Mouse (Mus musculus) cerebellum, postnatal 25 days (tissue): ENCODE measurements around the gene Slc34a3.
"Not testable (repeated sequence)": the region's sequence is repeated elsewhere in the genome, so short reads cannot be mapped to it uniquely, and the experiment has no call there.

ENCODE experiments used
- DNase-seq, 2 experiments: peaks; one replicate each; pipeline ENCODE4 v3.0.0; 2021; ENCODE audit warnings: mixed read lengths in 2 of 2

The Slc34a3 gene

DNA sequence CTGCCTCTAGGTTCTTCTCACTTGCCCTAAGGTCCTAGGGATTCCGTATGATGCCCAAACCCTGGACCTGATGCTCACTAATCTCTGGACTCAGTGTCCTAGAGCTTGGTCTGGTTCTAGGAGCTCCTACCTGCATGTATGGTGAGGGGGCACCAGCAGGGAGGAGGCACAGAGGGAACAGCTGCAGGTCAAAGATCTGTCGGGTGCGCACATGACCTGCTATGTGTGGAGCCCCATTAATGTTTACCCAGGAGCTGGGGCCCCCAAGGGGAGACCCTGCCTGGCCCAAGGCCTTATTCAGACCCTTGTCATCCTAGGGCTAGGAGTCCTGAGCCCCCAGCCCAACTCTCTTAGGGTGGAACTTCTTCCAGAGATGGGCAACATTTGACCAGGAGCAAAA, at the start of gene Slc34a3:
Slc34a3 (minus strand) TSS at position 315 of the 400 bp plus-strand sequence.
- DNase-seq: peak in 1 of 2 experiments; percentile 2

DNA sequence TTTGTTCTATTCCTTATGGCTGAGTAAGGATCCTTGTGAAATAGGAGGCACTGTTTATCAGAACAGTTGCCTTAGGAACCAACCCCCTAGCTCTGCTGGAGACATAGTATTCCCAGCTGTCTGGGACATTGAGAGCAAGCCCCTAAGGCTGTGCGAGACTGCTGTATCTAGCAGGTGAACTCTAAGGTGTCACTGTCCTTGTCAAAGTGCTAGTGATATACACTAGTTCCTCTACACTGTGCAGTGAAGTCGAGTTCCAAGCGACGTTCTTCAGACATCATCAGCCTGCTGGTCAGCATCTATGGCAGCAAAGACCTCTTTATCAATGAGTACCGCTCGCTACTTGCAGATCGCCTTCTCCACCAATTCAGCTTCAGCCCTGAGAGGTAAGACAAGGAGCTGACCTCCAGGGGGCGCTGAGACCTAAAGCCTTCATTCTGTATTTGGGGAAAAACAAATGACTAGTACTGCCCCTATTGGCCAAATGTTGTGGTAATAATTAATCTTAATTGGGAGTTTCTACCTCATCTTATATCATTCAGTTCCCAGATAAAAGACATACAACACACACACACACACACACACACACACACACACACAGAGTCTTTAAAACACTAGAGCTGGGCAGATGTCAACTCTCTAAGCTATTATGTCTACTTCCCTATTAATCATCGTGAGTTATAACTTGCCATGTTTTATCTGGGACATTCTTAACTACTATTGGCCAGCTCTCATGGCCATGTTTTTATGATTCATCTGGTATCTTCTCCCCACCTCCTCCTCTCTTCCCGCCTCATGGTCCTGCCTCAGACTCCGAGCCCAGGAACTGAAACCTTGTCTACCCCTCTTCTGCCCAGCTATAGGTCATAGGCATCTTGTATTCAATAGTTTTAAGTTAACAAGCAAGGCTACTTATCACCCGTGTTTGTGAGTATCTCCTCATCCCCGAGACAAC, 45.0 kb upstream of the Slc34a3 start:
- peak; percentile 90 to 93 for DNase-seq

DNA sequence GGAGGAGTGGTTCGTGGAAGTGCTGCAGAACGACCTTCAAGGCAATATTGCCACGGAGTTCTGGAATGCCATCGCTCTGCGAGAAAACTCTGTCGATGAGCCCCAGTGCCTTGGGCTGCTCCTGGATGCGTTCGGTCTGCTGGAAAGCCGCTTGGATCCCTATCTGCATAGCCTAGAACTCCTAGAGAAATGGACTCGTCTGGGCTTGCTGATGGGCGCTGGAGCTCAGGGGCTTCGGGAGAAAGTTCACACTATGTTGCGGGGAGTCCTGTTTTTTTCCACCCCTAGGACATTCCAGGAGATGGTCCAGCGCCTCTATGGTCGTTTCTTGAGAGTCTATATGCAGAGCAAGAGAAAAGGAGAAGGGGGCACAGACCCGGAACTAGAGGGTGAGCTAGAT, 38.8 kb upstream of the Slc34a3 start:
- no peak for DNase-seq

DNA sequence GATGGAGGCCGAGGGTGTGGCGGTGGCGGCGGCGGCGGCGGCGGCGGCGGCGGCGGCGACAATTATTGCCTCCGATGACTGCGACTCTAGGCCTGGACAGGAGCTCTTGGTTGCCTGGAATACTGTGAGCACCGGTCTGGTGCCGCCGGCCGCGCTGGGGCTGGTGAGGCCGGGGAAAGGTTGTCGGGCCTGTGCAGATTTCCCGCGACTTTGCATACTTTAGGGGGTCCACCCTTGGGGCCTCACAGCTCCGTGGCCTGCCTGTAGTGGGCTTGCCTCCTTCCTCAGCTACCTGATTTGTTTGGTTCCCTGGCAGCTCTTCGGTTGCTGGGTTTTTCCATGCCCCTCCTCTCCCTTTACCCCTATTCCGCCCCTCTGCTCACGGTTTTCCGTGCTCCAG, 38.4 kb upstream of the Slc34a3 start:
- DNase-seq: no peak

DNA sequence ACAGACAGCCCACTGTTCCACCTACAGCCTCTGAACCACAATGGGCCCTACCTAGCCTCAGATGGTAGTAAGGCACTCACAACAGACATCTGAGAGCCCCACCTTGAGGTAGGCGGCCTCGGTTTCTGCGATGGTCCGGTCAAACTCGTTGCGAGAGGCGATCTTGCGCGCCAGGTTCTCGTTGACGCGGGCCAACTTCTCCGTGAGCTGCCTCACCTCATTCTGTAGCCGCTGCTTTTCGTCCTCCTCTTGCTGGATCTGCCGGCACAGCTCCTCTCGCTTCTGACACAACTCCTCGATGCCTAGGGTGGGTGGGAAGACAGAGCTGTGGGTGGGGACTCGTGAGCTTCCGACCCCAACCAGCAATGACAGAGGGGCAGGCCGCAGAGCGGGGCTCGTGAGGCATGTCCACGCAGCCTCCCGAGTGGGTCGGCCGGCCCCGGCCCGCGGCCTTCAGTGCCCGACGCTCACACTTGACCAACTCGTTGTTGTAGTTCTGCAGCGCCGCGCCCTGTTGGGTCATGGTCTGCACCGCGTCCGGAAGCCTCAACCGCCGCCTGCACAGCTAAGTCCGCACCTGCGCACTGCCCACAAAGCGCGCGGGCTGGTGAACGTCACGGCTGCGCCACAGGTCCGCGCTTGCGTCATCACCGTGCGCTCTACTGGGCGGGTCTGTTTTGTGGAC, 37.8 kb upstream of the Slc34a3 start, which contains the start of the genes Ssna1 and Anapc2:
Ssna1 (minus strand) TSS at position 612 of the 685 bp plus-strand sequence.
Anapc2 (plus strand) TSS at position 652 of the 685 bp plus-strand sequence.
- peak; percentile 99 for DNase-seq

DNA sequence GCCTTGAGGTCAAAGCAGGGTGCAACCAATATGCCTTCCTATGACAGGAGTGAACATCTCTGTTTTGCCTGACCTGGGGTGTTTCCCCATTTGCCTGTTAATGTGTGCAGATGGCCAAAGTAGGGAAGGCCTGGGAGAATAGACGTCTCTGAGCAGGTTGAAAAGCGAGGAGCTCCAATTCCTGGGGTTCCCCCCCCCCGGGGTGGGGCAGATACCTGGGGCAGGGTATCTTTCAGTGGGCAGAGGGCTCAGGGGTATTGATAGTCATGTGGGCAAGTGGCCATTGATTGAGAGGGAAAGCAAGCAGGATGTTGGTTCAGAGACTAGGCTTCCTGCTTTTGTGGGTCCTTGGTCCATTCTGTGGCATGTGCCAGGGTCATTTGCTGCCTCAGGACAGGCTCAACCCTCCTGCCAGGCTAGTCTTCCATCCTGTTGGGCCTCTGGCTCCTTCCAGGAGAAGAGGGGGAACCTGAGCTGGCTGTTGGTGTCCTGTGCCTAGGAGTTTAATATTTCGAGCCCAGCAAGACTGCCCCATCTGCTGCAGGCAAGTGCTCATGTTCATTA, 33.7 kb upstream of the Slc34a3 start:
- peak; percentile 48 to 53 for DNase-seq

DNA sequence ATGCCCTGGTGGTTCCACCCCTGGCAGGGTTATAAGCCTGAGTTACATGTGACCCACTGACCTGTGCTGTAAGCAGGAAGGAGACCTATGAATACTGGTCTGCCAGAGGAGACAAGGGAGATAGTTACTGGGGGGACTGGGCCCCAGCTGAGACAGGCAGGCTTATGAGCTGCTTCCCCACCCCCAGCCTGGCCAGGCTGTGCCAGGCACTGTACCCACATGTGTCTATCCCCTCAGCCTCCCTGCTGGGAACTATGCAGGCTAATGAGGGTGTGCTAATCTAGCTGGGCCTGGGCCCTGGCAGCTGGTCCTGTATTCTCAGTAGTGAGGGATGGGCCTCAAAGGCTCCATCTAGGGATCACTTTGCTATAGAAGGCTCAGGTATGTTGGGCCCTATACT, 33.1 kb upstream of the Slc34a3 start:
- peak in 1 of 2 experiments; percentile 64 for DNase-seq

DNA sequence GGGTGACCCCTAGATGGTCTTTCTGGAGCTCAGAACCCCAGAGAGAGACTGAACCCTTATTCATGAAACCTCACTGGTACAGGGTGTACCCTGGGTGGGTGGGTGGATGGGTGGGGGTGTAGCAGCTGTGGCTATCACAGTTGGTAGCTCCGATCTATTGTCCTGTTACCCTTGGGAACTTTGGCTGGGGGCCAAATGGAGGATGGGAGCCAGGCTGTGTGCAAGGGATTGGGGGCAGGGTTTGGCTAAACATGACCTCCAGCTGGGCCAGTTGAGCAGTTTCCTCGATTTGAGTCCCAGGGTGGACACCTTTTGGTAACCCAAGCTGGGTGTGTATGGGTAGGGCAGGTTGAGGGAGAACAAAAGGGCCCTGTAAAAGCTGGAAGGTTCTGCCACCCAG, 32.6 kb upstream of the Slc34a3 start:
- DNase-seq: peak; percentile 79 to 86

DNA sequence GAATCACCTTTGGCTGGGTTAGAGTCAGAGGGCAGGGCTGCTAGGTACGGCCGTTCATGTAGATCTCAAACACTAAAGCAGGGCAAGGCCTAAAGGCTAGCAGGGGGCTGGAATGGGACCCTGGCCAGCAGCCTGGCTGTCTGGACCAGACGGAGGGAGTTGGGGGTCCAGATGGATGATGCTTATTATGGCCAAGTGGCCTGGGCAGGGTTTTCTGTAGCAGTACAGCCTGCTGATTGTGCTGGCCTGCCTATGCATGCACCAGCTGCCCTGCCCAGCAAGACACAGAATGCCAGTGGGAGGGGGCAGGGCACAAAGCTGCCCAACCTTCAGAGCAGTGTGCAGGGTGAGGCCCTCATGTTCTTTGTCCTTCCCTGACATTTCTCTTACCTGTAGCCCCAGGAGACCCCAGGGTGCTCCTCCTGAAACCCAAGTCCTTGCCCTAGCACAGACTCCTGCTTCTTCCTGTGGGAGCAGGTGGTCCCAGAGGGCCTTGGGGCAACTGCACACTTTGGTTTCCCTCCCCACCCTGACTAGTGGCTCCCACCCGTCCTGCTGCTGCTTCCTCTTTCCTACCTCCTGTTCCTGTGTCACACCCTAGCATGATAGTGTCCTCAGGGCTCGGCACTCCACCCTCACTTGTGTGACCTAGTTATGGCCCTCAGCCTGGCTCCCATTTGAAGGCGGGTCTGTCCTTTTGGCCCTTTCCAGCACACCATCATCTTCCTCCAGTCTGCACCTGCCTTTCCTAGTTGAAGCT, 31.9 kb upstream of the Slc34a3 start:
- peak; percentile 97 to 98 for DNase-seq

DNA sequence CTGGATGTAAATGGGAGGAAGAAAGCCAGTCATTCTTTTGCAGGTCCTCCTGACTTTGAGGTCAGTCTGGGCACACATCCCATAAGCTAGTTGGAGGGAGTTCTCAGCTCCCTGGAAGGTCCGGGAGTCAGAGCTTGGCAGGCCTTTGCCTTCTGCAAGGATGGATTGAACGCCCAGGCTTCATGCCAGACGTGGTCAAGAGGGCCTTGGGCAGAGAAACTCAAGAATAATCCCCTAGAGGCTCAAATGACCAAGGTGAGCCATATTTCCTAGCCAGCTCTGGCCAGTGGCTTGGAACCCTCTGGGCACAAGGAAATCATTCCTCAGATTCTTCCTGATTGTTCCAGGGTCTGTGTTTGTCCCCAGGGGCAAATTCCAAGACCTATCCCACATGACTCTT, 30.7 kb upstream of the Slc34a3 start:
- peak; percentile 87 to 93 for DNase-seq

DNA sequence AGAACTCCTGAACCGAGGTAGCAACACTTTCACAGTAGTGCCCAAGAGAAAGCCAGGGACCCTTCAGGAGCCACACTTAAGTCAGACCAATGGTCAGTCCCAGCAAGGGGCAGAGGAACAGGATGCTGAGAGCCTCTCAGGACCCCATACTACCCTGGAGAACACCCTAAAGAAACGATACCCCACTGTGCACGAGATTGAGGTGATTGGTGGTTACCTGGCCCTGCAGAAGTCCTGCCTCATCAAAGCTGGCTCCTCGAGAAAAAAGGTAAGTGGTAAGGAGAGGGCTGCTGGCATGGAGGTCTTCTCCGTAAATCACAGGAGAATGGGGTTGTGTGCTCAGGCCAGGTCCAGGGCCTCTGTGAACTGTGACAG, 30.1 kb upstream of the Slc34a3 start:
- DNase-seq: peak in 1 of 2 experiments; percentile 44

DNA sequence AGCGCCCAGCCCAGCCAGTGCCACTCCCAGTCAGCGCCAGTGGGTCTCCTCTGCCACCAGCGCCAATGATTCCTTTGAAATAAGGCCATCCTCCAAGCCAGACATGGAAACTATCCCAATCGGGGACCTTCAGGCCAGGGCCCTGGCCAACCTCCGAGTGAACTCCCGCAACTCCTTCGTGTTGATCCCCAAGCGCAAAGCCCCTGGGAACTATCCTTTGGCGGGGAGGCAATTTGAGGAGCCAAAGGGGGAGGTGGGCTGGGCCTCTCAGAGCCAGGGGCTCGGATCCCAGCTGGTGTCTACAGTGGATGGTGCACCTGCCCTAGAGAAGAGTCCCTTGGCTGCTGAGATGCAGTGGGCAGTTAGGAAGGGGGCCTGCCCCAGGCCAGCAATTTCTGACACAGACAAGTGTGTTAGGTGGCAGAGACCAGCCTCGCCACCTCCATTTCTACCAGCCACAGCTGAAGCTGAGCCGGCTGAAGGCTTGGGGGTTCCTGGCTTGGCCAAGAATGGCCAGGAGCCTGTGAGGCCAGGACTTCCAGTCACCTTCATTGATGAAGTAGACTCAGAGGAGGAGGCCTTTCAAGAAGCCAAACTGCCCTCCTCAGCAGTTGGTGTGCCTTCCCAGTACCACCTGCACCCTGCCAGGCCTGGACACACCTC, 29.6 kb upstream of the Slc34a3 start:
- DNase-seq: peak in 1 of 2 experiments; percentile 55

DNA sequence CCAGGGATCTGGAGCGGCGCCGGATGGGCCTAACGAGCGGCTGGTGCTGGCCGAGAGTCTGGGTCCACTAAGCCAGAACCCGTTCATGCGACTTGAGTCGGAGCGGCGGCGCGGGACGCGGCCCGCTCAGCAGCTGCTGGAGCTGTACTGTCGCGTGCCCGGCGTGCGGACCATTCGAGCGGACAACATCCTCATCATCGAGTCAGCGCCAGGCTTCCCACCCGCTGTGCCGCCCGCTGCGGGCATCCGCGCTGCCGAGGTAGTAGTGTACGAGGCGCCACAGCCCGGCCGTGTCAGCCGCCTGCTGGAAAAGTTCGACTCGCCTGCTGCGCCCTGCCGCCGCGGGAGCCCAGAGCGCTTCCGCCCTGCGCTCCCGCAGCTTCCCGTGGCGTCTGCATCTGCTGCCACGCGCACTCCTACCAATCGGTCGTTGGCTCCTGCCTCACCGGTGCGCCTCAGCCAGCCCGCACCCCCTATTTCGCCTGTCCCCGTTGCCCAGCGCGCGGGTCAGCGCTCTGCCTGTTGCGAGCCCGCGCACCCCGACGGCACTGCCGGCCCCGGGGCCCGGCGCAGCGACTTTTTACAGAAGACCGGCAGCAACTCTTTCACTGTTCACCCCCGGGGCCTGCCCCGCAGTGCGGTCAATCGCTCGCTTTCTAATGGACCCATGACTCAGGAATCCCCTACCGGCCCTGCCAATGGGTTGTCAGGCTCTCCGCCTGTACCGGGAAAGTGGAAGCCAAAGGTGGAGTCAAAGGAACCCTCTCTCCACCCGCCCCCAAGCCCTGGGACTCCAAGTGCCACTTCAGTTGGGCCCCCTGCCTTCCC, 28.8 kb upstream of the Slc34a3 start:
- peak; percentile 86 to 88 for DNase-seq

DNA sequence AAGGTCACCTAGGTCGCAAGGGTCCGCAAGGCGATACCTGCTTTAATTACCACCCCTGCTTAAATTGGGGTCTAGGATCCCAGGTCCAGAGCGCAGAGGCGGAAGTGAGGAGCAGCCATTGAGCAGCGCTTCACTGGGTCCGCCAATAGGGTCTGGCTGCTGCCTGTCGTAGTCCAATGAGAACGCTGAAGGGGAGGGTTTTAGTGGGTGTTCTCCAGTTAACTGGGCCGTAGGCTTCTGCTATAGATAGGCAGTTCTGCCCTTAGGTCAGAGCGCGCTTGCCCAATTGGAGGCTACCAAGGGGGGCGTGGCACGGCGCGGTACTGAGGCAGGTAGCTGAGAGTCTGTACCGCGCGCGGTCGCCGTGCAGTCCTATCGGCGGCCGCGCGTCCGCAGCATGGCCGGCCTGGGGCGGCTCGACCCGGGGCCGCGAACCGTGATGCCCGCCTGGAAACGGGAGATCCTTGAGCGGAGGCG, 28.2 kb upstream of the Slc34a3 start, which contains the start of gene Tprn:
Tprn (plus strand) TSS at position 328 of the 477 bp plus-strand sequence.
- peak; percentile 97 to 98 for DNase-seq

DNA sequence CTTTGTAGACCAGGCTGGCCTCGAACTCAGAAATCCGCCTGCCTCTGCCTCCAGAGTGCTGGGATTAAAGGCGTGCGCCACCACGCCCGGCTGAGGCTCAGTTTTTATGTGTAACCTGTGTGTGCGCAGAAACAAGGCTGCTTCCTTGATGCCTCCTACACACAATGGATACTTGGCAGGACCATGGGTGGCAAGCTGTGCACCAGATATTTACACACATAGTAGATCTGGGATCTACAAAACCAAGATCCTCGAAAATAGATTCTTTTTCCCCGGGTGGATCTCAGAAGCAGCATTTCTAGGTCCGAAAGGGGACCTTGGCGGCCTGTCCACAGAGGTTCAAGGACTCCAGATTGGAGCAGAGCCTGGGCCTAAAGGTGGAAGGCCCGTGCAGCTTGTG, 27.7 kb upstream of the Slc34a3 start:
- DNase-seq: peak in 1 of 2 experiments; percentile 38

DNA sequence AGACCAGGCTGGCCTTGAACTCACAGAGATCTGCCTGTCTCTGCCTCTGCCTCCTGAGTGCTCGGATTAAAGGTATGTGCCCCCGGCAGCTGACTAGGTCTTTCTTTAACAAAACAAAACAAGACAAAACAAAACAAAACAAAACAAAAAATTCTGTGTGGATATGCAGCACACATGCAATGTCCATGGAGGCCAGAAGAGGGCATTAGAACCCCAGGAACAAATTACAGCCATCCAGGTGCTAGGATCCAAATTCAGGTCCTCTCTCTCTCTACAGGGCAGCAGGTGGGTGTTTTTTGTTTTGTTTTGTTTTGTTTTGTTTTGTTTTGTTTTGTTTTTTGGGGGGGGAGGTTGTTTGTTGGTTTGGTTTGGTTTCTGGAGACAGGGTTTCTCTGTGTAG, 24.7 kb upstream of the Slc34a3 start:
- DNase-seq: peak in 1 of 2 experiments; percentile 52

DNA sequence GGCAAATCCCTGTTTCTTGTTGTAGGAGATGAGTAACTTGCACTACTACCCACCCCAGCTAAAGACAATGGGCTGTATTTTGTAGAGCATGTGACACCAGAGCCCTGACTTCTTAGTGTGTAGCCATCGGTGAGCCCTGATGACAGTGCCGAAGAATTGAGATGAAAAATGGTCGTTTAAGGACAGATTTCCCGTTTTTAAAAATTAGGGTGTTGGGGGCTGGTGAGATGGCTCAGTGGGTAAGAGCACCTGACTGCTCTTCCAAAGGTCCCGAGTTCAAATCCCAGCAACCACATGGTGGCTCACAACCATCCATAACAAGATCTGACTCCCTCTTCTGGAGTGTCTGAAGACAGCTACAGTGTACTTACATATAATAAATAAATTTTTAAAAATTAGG, 23.1 kb upstream of the Slc34a3 start:
- DNase-seq: not testable (repeated sequence)

DNA sequence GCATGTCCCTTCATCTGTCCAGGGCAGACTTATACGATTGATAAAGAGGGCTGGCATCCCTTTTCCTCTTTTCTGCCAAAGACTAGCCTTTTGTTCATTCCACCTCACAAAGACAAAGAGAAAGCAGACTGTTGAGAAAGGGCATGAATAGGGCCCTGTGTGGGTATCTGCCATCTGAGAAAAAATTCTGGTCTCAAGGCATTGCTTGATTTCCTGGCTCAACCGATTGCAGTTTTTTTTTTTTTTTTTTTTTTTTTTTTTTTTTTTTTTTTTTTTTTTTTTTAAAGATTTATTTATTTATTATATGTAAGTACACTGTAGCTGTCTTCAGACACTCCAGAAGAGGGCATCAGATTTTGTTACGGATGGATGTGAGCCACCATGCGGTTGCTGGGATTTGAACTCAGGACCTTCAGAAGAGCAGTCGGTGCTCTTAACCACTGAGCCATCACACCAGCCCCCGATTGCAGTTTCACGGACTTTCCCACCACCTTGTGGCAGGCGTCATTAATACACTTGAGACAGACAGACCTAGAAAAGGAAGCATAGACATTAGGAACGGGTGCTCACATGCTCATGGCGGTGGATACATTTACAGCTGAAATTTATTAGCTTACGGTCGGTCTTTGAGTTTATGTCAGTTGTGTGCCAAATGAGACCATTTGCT, 22.4 kb upstream of the Slc34a3 start:
- DNase-seq: peak; percentile 41 to 76

DNA sequence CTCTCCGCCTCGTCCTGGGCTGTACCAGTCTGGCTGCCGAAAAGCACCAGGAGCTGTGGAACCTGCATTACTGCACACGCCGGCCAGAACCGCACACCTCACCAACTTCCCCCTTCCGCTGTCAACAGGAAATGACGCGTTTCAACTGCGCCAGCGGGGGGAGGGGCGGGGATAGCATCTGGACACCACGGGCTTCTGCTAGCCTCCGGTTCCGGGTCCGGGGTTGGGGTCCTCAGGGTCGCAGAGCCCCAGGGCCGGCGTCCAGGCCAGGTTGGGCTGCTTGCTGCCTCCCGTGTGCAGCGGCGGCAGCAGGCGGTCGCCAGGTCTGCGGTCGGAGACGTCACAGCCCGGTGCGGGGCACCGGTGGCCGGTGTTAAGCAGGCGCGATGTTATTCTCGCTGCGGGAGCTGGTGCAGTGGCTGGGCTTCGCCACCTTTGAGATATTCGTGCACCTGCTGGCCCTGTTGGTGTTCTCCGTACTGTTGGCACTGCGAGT, 21.2 kb upstream of the Slc34a3 start, which contains the start of gene Tmem203:
Tmem203 (plus strand) TSS at position 156 of the 496 bp plus-strand sequence.
- DNase-seq: peak; percentile 92 to 94

DNA sequence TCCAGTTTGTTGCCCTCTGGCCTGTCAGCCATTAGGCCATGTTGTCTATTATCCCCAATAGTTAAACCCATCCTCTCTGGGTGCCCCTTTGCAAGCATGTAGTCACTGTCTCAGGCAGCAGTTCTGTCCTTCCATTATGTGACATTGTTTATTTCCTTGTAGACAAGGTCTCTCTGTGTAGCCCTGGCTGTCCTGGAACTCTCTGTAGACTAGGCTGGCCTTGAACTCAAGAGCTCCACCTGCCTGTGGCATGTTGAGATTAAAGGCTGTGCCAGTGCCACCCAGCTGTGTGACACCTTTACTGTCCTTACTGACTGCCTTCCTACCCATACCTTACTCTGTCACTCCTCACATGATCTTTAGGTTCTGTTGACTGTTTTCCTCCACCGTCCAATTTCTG, 18.2 kb upstream of the Slc34a3 start:
- peak in 1 of 2 experiments; percentile 52 for DNase-seq
